Mouse (Mus musculus): ENCODE results near the gene Irx6. TPM values are rescaled to one million over a fixed set of nuclear protein-coding genes. Genes with fewer than 3 reads are reported as not detected.
A peak's percentile ranks its signal among the peaks of the same experiment; 100 is the strongest.

Irx6 gene
- total RNA-seq (2021): not detected in 2 replicates
- long read RNA-seq: 0 reads

DNA sequence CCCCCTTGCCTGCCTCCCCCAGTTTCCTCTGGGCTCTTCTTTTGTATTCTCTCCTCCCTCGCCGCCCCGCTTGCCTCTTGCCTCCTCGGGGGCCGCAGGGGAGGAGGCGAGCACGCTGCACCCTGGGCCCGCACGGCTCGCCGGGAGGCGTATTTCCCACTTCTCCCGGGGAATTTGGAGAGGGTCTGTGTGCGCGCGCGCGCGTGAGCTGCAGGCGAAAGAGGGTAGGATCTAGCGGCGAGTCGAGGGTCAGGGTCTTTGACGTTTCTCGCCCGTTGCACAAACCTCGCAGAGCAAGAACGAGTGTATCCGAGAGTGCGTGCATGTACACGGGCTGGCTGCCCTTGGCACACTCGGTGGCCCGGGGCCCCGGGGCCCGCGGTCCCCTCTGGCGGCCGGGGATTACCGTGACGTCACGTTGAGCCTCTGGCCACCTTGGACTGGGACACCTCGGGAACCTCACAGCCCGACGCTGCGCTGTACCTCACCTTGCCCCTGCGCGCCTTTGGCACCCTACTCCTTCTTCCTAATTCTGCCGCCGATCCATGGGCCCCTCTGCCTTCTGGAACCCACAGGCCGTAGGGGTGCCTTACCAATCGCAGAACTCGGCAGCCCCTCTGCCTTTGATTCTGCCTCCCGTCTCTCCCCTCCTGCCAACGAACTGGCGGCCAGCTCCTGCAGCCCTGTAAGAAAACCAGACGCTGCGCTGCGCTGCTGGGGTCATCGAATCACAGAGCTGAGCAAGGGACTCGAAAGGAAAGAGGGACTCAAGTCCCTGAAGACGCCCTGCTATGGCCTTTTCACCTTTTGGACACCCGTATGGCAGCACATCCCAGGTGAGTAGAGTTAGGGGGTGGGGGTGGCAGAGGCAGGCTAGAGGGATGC lies at the start of gene Irx6:
Gene Irx6 (plus strand): TSS at position 45 of the 885 bp plus-strand sequence.
- no peak for DNase-seq

DNA sequence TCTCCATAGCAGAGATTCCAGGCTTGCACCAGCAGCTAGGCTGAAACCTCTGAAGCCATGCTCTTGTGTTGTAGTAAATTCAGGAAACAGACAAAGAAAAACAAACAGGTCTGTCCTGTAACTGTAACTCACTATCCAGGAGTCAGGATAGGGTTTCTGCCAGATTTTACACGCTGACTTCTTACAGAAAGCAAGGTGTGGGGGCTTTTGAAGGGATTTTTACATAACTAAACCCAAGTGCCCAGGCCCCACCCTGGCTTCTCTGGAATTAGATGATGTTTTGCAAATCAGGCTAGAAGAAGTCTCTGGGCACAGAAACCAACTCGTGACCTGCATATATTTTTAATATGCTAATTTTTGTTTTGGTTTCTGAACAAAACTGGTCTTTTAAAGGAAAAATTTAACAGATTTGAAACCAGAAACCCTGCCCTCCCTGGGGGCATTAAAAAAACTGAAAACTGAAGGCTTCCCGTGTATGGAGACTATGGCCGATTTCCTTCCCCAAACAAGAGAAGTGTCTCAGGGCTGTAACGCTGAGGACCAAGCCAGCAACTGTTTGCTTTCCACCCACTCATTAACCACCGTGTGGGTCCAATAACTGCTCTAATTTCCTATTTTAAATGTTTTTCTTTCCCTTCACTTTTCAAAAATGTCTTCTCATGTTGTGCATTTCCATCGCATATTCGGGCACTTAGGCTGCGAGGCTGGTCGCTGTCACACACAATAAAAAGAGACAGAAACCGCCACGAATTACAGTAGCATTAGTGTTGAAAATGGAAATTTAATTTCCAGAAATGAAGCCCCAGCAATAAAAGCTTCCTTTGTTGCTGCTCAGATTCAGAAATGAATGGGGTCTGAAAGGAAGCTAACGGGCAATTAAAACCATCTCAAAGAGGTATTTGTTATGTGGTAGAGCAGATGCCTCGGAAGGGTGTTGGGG lies 45.1 kb upstream of the Irx6 start:
- no peak for DNase-seq

DNA sequence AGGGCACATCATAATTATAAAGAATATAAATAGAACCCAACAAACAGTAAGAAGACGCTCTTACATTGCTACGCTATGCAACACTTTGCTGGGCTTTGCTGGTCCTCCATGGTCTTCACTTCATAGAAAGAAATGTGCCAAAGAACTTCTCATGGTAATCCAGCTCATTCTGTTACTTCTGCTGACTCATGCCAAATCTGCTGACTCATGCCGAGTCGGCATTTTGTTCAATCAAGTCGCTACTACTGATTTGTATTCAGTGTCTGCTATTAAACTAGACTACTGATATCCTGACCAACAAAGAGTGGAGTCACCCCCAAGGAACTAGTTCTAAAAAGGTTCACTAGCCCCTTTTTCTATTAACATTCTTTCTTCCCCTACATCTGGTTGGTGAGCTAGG lies 40.9 kb upstream of the Irx6 start:
- DNase-seq: no peak

DNA sequence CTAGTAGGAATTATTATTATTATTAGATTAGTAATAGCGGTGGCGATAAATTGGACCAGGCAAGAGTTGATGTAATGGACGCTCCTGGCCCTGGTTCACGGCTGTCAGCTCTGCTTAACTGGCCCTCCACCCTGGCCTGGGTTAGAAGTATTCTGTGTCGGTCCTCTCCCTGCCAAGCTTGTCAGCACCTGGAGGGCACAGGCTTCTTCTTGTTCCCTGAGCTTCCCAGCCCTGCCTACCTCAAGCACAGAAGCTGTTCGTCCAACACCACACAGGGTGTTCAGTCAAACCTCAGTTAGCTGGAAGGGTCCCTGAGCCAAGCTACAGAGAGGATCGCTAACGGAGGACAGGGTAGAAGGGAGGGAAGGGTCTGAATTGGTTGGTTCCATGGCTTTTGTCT lies 33.3 kb upstream of the Irx6 start:
- no peak for DNase-seq

DNA sequence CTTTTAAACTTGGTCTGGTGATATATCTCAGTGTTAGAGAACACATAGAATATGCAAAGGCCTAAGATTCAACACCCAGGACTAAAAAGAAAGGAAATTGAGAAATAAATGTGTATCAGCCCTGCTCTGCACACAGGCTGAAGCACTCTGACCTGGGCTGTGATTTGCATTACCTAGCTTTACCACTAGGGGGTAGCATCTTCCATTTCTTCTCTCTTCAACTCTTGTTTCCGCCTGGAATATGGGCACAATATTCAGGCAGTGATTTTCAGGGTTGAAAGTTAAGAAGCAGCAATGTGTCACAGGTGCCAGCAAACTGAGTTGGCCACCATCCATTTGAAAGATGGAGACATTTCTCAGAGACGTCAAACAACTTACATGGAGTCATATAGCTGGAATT lies 27.5 kb upstream of the Irx6 start:
- DNase-seq: no peak

DNA sequence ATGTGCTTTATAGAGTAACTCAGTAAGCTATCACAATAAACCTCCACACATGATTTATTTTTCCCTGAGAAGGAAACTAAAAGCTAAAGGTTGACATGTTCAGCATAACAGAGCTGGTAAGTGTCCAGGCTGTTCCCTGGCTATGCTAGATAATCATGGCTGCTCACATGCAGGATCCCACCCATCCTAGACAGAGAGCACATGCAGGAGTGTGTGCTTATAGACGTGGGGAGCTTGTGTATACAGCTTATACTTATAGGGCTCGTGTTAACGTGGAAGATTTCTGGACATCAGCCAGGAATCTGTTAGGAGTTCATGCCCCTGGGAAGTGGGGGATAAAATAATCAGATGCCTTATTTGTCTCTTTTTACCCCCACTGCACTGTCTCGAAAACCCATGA lies 9.9 kb upstream of the Irx6 start:
- DNase-seq: no peak

DNA sequence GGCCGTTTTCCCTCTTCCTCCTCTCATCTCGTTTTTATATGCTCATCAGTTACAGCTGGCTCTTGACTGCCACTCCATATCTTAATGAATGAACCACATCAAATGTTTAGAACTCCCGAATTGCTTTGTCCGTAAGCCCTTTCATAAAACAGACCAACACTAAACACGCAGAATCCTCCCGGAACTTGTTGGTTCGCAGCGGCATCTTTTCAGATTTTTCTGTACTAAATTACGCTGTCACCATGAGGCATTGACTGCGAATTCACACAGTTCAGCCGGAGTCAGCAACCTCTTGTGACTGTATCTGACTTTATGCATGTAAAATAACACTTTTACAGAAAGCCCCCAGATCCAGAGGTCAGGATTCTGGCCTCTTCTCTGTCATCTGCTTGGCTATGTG lies 3.9 kb upstream of the Irx6 start:
- no peak for DNase-seq

DNA sequence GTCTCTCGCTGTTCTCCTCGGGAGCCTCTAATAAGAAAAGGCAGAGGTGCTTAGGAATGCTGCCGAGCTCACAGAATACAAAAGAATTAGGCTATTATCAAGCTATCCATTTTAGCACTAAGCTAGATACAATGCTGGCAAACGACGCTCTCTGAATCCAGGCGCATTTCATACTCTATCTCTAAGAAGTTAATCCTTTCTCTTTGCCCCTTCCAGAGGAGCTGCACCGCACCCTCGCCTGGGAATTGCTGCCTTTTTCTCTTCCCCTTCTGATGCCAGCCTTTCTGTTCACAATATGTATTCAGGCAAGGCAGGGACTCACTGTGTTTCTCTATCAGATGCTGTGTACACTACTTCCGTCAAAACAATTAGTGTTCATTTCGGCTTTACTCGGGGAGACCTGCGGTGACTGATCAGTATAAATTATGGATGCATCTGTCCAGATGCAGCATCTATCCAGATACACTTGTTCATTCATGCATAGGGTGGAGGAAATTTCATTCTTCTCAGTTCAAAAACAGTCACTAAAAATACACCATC lies 3.4 kb upstream of the Irx6 start:
- DNase-seq: no peak

DNA sequence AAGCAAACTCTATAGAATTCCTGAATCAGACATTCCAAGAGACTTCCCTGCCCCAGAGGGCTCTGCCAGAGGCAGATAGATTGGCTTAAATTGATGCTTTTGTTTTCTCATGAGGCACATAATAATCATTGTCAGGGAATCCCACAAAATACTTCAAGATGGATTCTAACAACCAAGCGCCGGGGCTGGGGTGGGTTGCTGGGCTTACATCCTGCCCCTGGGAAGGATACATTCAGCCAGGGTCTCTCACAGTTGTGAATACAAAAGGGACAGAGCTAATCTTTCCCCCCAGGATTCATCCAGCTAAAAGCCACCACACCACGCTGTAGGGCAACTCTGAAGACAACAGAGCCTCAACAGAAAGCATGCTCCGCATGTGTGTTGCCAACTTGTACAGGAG lies 2.2 kb upstream of the Irx6 start:
- DNase-seq: no peak

DNA sequence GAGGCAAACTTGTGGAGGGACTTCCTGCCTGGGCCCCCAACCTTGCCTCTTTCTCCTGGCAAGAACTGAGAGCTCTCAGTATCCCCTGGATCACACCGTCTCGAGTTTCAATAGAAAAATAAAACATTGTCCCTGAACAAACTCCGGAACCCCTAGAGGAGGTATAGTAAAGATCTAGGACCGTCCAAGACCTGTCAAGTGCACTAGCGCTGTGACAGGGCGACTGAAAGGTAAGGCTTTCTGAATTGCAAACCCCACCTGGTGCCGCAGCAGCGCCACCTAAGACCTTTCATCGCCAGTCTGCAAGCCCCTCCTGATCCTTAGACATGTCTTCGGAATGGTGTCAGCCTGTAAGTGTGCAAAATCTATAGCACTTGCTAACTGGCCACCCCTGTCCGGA lies 987 bp upstream of the Irx6 start:
- DNase-seq: no peak

DNA sequence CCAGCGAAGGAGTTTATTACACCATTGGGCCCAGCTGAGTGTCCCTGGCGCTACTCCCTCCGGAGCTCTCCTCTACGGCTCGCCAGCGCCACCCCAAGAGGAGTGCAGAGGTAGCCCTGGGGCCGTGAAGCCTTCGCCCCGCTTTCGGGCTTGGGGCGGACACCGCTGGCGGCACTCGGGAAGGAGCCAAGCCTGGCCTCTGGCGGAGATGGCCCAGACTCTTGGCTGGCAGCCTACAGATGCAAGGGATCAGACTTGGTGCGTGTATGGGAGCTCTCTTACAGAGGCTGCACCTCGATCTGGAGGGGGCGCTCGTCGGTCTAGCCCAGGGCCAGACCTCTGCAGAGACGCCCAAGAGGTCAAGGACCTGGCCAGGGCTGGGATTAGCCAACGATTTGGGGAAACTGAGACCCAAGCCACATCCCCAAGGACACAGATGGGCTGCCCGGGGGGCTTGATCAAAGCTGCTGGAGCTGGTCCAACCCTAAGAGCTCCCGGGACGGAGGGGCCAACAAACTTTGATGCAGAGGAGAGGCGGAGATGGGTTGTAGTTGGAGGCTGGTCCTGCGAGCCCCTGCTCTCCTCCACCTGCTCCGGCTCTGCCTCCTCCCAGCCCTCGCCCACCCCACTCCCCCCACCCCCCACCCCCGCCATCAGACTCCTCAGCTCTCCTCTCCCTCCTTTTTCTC lies 389 bp upstream of the Irx6 start:
- DNase-seq: peak; percentile 68

DNA sequence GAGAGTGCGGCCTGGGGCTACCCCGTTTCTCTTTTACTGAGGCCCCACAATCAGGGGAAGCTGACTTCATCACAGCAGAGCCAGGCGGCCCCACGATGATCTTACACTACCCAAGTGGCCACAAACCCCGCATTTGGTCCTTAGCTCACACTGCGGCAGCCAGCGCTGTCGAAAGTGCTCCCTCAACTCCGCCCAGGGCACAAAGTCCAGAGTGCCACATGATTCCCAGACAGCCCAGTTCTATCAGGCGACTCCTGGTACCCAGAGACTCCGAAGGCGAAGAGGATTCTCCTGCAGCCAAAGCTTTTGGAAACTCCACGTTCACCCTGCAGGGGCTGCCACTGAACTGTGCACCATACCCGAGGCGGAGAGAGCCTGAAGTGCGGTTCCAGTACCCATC lies 4.3 kb downstream of the Irx6 start:
- no peak for DNase-seq

DNA sequence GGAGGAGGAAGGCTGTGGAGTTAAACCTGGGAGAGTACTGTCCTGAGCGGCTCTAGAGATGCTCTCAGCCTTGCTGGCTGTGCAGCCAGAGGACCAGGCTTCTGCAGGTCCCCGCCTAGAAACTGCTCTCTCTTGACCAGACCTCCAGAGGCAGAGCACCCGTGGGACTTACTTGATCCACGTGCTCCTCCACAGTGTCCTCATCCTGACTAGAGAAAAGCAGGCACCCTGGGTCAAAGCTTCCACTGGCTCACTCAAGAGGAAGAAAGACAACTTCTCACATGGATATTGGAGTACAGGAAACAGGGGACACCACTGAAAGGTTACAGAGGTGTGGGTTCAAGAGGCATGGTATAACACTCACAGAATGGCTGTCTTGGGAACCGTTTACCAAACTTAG lies 23.3 kb downstream of the Irx6 start:
- DNase-seq: no peak

DNA sequence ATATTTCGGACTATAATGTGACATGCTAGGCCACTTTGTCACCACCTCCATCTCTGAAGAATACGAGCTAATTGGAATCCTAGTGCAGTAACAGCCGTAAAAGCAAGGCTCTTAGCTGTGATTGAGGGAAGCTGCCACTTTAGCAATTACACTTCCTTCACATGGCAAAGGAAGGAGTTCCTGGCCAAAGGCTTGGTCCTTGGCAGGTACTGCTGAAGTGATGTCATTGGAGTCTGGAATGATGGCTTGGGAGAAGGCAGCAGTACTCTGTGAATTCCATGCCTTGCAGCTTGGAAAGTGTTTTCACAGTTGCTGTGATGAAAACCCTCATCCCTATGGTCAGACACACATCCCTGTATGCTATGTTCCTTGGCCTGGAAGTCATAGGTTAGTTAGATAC lies 24.3 kb downstream of the Irx6 start:
- DNase-seq: no peak

DNA sequence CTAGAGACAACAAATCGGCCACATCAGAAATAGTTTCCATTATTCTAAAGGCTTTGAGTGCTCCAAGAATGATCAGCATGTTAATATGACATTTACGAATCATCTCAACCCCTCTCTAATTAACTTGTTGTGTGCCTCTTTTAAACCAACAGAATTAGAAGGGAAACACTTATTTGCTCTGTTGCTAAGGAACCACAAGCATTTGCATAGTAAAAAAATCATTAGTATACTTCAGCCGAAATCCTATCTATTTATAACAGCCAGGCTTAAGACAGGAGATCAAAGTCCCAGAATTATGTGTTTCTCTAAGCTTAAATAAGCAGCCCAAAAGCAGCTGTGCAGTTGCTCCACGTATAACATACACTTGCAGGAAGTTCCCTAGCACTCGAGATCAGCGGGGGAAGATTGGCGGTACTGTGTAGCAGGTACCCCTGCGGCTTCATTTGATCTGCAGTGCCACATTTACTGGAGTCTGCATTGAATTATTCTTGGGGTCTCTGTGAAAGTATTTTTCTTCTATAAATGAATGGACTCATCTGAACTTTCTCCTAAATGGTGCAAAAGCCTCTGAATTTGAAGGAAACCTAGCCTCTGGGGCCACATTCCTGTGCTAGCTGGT lies 25.9 kb downstream of the Irx6 start:
- DNase-seq: no peak

DNA sequence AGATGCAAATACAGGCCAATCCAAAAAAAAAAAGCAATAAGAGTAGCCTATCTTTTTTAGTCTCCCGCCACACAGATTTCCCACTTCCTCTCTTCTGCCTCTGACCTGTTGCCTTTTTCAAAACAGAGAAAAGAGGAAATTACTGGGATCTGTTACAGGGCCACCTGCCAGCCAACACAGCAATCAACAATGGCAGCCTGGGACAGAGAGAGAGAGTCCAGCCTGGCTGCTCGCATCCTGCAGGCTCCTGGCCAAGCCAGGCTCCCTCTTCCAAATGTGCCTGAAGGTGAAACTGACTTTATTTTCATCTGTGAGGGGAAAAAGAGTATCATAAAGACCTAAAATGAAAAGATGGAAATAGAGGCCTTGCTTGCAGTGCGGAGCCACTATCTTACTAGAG lies 29.3 kb downstream of the Irx6 start:
- DNase-seq: no peak

DNA sequence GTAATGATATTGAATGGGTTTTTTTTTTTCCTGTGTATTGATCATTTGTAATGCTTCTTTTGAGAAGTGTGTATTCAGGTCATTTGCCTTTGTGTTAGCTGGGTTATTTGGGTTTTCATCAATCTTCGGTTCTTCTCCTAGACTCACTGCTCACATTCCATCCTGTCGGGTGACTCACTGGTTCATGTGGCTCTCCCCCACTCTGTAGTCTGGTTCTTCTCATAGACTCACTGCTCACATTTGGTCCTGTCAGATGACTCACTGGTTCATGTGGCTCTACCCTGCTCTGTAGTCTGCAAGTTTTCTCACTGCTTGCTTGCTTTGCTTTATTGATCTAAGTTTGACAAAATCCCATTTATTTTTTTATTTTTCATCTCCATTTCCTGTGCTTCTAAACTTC lies 32.2 kb downstream of the Irx6 start:
- no peak for DNase-seq

DNA sequence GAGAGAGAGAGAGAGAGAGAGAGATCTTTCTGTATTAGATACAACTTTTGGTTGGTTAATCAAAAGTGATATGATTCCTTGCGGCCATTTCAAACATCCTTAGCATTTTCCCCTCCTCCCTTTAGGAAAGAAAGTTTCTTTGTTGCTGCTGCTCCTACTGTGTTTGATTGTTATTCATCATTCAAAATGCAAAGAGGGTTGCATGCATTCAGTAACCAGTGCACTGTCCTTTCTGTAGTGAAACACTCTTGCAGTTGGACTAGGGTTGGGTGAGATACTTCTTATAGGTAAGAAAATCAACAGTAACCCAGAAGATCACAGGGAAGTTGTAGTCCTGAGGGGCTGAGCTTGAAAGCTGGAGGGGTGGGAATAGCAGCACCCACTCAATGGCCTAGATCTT lies 39.2 kb downstream of the Irx6 start:
- DNase-seq: no peak

DNA sequence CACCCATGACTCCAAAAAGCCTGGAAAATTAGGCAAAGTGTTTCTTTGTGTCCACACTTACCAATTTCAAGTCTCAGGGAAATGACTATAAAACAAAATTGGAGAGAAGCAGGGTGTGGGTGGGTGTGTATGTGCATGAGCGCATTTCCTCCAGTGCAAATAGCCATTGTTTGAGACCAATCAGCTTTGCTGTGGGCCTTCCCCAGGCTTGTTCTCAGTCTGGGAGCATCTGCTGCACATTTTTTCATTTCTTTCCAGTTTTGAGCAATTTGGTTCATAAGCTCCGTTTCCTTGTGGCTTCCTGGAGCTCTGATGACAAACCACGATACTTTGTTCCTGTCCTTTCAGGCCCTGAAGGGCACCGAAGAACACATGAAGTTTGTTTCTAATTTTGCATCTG lies 43.3 kb downstream of the Irx6 start:
- no peak for DNase-seq

DNA sequence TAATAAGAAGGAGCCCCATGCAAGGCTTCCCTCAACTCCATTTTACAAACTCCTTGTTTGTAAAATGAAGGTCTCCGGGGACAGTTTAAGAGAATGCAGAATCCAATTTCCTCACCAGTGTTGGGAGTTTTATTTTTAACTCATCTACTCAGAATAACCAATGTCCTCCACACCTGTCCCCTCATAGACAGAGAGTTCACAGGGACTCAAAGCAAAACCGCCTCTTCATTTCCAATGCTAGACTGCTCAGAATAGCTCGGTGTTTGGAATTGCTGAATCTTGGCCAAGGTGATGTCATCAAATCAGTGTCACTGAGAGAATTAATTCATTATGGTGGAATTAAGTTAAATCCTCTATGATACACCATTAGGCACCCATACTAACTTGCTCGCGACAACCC lies 44.0 kb downstream of the Irx6 start:
- DNase-seq: no peak

DNA sequence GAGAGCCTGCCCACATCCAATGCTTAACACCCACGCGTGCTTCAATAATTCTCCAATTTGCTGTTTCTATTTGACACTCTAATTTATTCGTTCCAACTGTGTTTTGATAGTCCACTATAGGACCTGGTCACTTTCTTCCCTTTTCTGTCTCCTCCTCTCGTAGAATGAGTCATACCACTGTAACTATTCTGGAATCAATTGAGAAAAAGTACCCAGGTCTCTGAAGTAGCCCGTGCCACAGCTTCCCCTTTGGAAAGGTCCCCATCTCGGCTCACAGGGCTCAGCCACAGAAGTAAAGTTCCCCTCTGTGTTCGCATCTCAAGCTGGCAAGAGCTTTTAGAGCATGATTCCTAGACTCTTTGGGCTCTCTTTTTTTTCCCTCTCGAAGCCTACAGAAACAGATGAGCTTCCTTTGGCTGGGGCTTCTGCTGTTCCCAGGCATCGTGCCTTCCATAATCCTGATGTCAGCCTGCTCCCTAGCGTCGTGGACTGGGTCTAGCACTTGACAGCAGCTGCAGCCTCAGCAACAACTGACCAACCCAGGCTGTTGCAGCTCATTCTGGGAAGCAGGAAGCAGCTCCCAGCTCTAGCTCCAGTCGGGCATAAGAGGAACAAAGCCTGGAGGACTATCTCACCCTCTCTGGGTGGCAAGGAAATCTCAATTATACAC lies 47.3 kb downstream of the Irx6 start:
- peak; percentile 30 for DNase-seq
